Mouse (Mus musculus) liver, embryonic 14.5 days (tissue): ENCODE data around the gene Man1c1.

ENCODE experiments used
- CTCF ChIP-seq: IDR thresholded peaks from 2 replicates; pipeline ENCODE4 v1.5.1; 2016; ENCODE audit warnings: antibody characterized with exemption, low read depth, control low read depth
- EP300 ChIP-seq: IDR thresholded peaks from 2 replicates; pipeline ENCODE4 v1.6.1; 2016; ENCODE audit warnings: antibody characterized with exemption, low read depth

- TF ChIP-seq CTCF (no peak), EP300 (no peak)
These were observed 48.9 kb upstream of the Man1c1 start for GRCm38 (mm10) chr4:134752911-134753426.
